Mouse (Mus musculus) liver, embryonic 15.5 days (tissue): ENCODE results near the gene Mdm1. TPM values are rescaled to one million over a fixed set of nuclear protein-coding genes. Genes with fewer than 3 reads are reported as not detected.

Experiments used
- ATAC-seq: fragments of 200-750 bp; cut with Nextera tagmentation; 2 replicates; pipeline ENCODE4 v1.8.0; 2017; ENCODE audit warnings: moderate number of reproducible peaks, mild to moderate bottlenecking, moderate library complexity; ENCODE audit not compliant: insufficient read depth
- H3K27ac ChIP-seq: fragments of 300-500 bp; sonication (generic); replicated peaks from 2 replicates; pipeline ENCODE4 v1.5.1; 2015; ENCODE audit warnings: mild to moderate bottlenecking, inconsistent platforms
- H3K27me3 ChIP-seq: fragments of 300-500 bp; sonication (generic); 2 replicates; pipeline ENCODE4 v1.6.1; 2015; ENCODE audit warnings: mild to moderate bottlenecking, inconsistent platforms
- H3K36me3 ChIP-seq: fragments of 300-500 bp; sonication (generic); replicated peaks from 2 replicates; pipeline ENCODE4 v1.6.1; 2015; ENCODE audit warnings: moderate library complexity, mild to moderate bottlenecking, inconsistent platforms
- H3K4me1 ChIP-seq: fragments of 300-500 bp; sonication (generic); replicated peaks from 2 replicates; pipeline ENCODE4 v1.6.1; 2015; ENCODE audit warnings: inconsistent platforms
- H3K4me2 ChIP-seq: fragments of 300-500 bp; sonication (generic); 2 replicates; pipeline ENCODE4 v1.6.1; 2015; ENCODE audit warnings: moderate library complexity, mild to moderate bottlenecking, inconsistent platforms
- H3K4me3 ChIP-seq: fragments of 300-500 bp; sonication (generic); replicated peaks from 2 replicates; pipeline ENCODE4 v1.5.1; 2015; ENCODE audit warnings: mild to moderate bottlenecking, inconsistent platforms
- H3K9ac ChIP-seq: fragments of 300-500 bp; sonication (generic); 2 replicates; pipeline ENCODE4 v1.6.1; 2015; ENCODE audit warnings: moderate library complexity, mild to moderate bottlenecking, inconsistent platforms
- H3K9me3 ChIP-seq: fragments of 300-500 bp; sonication (generic); replicated peaks from 2 replicates; pipeline ENCODE4 v1.6.1; 2016; ENCODE audit warnings: inconsistent platforms
- WGBS: fragments of 180-500 bp; shearing (Covaris S2); methylation state at CpG from one replicate; pipeline ENCODE4 v1.1.7; 2015; ENCODE audit warnings: mixed read lengths; ENCODE audit not compliant: insufficient replicate concordance; 5-methylcytosine and 5-hydroxymethylcytosine counted together
- polyA plus RNA-seq: library from polyadenylated mRNA; unstranded; fragments of >200 nt; fragmentation: Nextera tagmentation; extraction: Ambion mirVana; gene quantifications from 2 replicates; pipeline ENCODE4 v1.2.1, GENCODE M21; 2015

Gene Mdm1
- 8.3 and 8.4 TPM in 2 replicates for polyA plus RNA-seq

DNA sequence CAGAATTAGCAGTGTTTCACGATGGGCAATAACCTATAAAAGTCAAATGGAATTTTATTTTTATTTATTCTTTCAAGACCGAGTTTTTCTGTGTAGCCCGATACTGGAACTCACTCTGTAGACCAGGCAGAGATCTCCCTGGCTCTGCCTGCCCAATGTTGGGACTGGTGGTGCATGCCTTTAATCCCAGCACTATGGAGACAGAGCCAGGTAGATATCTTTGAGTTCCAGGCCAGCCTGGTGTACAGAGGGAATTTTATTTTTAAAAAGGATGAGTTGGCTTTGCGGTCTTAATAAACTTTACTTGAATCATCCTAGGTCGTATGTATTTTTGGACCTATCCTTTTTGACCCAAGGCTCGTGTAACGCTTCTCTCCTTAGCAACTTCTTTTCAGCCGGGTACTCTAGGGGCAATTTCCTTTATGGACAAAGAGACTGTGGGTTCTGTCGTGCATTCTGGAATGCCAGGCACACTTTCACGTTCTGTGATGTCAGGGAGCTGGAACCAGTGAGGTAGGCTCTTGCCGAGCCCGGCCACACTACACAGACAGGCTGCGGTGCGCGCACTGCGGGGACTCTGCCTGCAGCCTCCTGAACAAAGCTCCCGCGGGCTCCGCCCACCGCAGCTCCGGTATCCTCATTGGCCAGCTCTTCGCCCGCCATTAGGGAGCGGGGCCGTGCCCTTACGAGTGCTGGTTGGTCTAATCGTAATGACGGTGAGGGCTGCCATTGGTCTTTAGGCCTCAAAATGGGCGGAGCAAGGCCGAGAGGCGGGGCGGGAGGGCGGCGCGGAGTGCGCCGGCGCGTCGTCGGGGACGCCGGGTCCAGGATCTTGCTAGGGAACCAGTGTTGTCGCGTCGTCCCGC, at the start of gene Mdm1:
Mdm1 (plus strand) TSS at position 794 of the 866 bp plus-strand sequence.
- Histone ChIP-seq H3K9ac (peak within 1 kb of the TSS; percentile 83), H3K4me2 (peak within 1 kb of the TSS; percentile 97), H3K36me3 (no peaks in the 10 kb centered on the region), H3K4me1 (peaks cover 16% of the 10 kb centered on the region), H3K27me3 (no peaks in the 10 kb centered on the region), H3K9me3 (no peaks in the 10 kb centered on the region), H3K27ac (peak within 1 kb of the TSS; percentile 29; the same call in 1 of the 2 replicates), H3K4me3 (peak within 1 kb of the TSS; percentile 87)
- peak; percentile 99 for ATAC-seq
- WGBS = 3% methylated on average over 47 of the region's 47 CpGs

DNA sequence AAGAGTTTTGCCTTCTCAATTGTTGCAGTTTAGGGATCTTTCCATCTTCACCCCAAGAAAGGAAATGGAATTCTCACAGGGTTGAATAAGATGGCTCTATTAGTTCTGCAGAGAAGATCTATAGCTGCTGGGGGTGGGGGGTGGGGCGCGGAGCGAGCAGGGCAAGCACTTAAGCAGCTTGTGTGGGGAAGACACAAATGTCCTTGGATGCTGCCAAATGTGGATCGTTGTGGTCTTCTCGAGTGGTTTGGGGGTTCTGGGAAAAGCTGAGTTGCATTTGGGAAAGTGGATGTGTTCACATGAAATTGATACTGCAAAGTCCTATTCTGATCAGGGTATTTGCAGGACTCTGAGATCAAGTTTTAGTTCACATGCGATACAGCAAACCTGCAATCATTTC, 48.9 kb upstream of the Mdm1 start:
- Histone ChIP-seq H3K4me2 (no peak overlapping the region), H3K36me3 (no peaks in the 10 kb centered on the region), H3K9ac (no peak overlapping the region), H3K9me3 (no peaks in the 10 kb centered on the region), H3K27ac (no peak overlapping the region), H3K4me3 (no peak overlapping the region), H3K27me3 (no peaks in the 10 kb centered on the region), H3K4me1 (no peaks in the 10 kb centered on the region)
- ATAC-seq = no peak
- WGBS = 78% methylated on average over 6 of the region's 6 CpGs

DNA sequence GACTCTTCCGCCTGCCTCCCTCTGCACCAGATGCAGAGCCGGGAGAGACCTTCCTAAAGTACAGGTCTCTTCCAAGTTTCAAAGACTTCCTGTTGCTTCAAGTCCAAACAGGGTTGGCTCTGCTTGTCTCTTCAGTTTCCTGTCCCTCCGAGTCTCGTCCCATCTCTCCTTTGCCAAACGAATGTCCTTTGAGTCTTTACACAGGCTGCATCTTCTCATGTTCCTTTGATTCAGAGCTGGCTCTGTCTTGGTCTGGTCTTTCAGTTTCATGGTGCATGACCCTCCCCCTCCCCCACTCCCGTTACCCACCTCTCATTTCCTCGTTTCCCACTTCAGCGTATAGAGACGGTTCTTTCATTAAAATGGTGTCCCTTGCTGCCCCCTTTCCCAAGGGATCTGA, 47.9 kb upstream of the Mdm1 start:
- H3K27ac ChIP-seq = no peak overlapping the region
- no peaks in the 10 kb centered on the region for H3K27me3 ChIP-seq
- ATAC-seq = no peak
- H3K36me3 ChIP-seq = no peaks in the 10 kb centered on the region
- no peak overlapping the region for H3K4me2 ChIP-seq
- H3K9ac ChIP-seq = no peak overlapping the region
- WGBS = 41% methylated on average over 9 of the region's 9 CpGs
- H3K4me1 ChIP-seq = no peaks in the 10 kb centered on the region
- no peaks in the 10 kb centered on the region for H3K9me3 ChIP-seq
- H3K4me3 ChIP-seq = no peak overlapping the region

DNA sequence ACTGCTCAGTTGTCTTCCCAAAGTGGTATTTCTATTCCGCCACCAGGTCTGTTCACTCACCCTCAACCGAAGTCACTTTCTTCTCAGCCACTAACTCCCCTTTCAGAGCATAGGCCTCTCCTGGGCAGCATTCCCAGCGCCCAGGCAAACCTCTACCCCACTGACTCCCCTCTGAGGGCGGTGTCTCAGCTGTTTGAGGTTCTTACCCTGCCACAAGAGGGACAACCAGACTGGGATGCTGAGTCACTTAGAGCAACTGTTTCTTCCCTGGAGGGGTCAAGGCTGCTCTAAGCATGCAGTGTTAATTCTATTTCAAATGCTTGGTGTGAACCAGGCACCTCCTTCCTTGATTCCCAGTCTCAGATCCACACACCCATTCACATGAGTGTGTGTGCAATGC, 46.8 kb upstream of the Mdm1 start:
- no peak overlapping the region for H3K4me3 ChIP-seq
- 45% methylated on average over 4 of the region's 4 CpGs for WGBS
- no peaks in the 10 kb centered on the region for H3K27me3 ChIP-seq
- no peak overlapping the region for H3K27ac ChIP-seq
- H3K9me3 ChIP-seq = no peaks in the 10 kb centered on the region
- H3K9ac ChIP-seq = no peak overlapping the region
- no peaks in the 10 kb centered on the region for H3K36me3 ChIP-seq
- H3K4me1 ChIP-seq = no peaks in the 10 kb centered on the region
- ATAC-seq = no peak
- no peak overlapping the region for H3K4me2 ChIP-seq

DNA sequence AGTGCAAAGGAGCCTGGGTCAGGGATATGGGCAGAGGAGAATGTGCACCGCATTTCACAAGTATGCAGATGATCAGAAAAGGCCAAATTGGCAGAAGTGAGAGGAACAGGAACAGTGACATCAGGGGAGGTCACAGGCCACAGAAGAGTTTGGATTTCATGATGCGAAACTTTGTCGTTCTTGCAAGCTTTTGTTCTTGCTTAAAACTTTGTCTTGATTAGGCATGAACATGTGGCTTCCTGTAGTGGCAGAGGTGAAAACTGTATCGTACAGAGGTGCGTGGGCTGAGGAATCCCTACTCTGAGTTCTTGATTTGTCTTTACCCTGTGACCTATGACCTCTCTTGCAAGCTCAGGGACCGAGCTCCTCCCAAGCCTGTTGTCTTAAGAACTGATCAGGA, 45.4 kb upstream of the Mdm1 start:
- no peak for ATAC-seq
- 75% methylated on average over 6 of the region's 6 CpGs for WGBS
- Histone ChIP-seq H3K9me3 (no peaks in the 10 kb centered on the region), H3K4me3 (no peak overlapping the region), H3K4me1 (no peaks in the 10 kb centered on the region), H3K4me2 (no peak overlapping the region), H3K27ac (no peak overlapping the region), H3K9ac (no peak overlapping the region), H3K27me3 (no peaks in the 10 kb centered on the region), H3K36me3 (no peaks in the 10 kb centered on the region)

DNA sequence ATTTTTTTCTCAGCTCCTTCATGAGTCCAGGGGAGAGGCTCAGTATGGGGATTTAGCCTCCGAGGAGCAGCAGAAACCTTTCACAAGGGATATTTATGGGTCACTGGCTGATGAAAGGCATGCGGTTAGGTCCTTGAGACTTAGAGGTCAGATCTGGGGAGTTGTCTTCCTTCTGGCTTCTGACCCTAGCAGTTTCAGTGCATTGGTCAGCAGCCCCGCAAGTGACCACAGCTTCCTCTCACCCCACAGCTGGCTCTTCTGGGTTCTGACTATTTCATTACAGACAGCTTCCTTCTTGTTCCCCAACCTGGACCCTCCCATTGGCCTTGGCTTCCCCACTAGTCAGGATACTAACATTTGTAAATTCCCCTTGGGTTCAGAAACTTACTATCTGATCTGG, 43.7 kb upstream of the Mdm1 start:
- H3K27ac ChIP-seq = peak overlapping the region; percentile 24; the same call in 1 of the 2 replicates
- H3K4me1 ChIP-seq = no peaks in the 10 kb centered on the region
- no peaks in the 10 kb centered on the region for H3K27me3 ChIP-seq
- no peaks in the 10 kb centered on the region for H3K36me3 ChIP-seq
- H3K4me2 ChIP-seq = no peak overlapping the region
- H3K9me3 ChIP-seq = no peaks in the 10 kb centered on the region
- no peak overlapping the region for H3K4me3 ChIP-seq
- H3K9ac ChIP-seq = no peak overlapping the region
- WGBS = 35% methylated on average over 3 of the region's 3 CpGs
- peak; percentile 34; the same call in 1 of the 2 replicates for ATAC-seq

DNA sequence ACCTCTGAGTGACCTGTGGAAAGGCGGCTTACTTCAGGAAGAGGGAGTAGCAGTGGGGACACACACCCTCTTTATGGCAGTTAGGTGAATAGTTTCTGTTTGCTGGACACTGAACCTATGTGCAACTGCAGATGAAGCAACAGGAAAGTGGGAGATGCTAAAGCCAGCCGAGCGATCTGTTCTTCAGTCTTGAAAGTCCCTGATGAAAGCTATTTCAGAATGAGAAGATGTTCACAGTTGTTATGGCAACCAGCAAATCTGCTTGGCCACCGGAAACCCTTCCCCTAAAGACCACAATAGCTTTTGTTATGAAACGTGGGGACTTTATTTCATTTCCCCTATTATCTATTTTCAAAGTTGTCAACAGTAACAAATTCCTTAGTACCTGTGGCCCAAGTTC, 41.0 kb upstream of the Mdm1 start:
- Histone ChIP-seq H3K27ac (no peak overlapping the region), H3K27me3 (no peaks in the 10 kb centered on the region), H3K36me3 (no peaks in the 10 kb centered on the region), H3K9ac (no peak overlapping the region), H3K9me3 (no peaks in the 10 kb centered on the region), H3K4me1 (peaks cover 7% of the 10 kb centered on the region), H3K4me3 (no peak overlapping the region), H3K4me2 (no peak overlapping the region)
- WGBS = 42% methylated on average over 5 of the region's 5 CpGs
- ATAC-seq = no peak

DNA sequence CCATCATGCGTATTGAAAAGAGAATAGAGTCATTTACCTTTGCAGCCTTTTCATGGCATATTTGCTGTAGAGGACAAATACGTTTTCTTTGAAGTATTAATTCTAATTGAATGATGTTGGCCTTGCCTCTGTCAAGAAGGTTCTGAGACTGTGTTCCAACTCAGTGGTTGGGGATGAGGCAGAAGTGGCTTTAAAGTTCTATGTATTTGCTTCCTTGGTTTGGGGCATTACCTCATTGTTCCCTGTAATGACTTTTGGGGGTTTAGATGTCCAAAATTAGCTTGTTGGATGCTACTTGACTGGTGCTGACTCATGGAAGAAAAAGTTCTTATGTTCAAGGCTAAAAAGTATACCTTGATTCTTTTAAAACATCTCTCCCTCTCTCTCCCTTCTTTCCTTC, 40.6 kb upstream of the Mdm1 start:
- no peaks in the 10 kb centered on the region for H3K36me3 ChIP-seq
- no peak overlapping the region for H3K4me3 ChIP-seq
- H3K27me3 ChIP-seq = no peaks in the 10 kb centered on the region
- no peak overlapping the region for H3K27ac ChIP-seq
- ATAC-seq = no peak
- H3K4me1 ChIP-seq = peaks cover 7% of the 10 kb centered on the region
- WGBS = 60% methylated on average over 2 of the region's 2 CpGs
- no peaks in the 10 kb centered on the region for H3K9me3 ChIP-seq
- H3K9ac ChIP-seq = no peak overlapping the region
- H3K4me2 ChIP-seq = no peak overlapping the region

DNA sequence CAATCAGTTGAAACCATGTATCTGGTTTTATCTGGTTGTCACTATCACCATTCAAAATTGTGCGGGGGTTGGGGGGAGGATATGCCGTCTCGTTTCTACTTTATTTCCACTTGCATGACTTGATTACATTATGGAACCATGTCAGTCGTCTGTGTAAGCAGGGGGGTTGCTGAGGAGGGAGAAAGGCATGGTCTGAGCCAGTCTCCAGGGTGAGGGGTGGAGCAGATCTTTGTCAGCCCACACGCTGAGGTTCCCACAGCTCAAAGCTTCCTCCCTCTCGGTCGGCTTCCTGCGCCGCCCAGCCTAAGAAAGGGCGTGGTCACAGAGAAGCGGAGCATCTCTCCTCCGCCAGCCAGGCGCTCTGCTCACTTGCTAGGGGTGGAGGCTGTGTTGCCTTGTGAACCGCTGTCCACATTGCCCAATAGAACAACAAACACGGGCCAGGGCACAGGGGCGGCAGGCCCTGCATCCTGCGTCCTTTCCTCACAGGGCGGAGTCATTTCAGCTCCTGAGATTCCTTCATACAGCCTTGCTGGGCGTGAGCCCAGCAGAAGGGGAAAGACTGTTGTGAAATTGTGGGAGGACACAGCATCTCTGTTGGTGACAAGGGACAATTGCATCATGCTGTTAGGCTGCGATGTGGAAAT, 38.5 kb upstream of the Mdm1 start:
- no peak overlapping the region for H3K9ac ChIP-seq
- H3K27ac ChIP-seq = no peak overlapping the region
- ATAC-seq = peak; percentile 82

DNA sequence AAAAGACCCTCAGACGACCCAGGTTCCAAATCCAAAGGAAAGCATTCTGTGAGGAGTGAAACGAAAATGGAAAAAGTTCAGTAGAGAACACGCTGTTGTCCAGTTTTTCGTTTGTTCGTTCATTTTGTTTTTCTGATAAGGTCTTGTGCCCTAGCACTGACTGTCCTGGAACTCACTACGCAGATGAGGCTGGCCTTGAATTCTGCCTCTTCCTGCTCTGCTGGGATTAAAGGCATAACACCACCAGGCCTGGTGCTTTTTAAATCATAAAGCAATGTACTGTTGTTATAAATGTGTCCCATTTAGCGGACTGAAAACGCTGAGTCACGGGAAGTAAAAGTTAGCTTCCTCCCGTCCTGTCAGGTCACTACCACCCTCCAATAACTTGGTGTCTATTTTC, 37.7 kb upstream of the Mdm1 start:
- Histone ChIP-seq H3K9ac (no peak overlapping the region), H3K4me2 (no peak overlapping the region), H3K36me3 (no peaks in the 10 kb centered on the region), H3K4me1 (peaks cover 7% of the 10 kb centered on the region), H3K9me3 (no peaks in the 10 kb centered on the region), H3K27me3 (no peaks in the 10 kb centered on the region), H3K4me3 (no peak overlapping the region), H3K27ac (no peak overlapping the region)
- 46% methylated on average over 10 of the region's 10 CpGs for WGBS
- no peak for ATAC-seq

More for the DNA sequence above, 38.5 kb upstream of the Mdm1 start:
- H3K36me3 ChIP-seq = no peaks in the 10 kb centered on the region
- no peaks in the 10 kb centered on the region for H3K9me3 ChIP-seq
- peak overlapping the region; percentile 25 for H3K4me3 ChIP-seq
- peak overlapping the region; percentile 51 for H3K4me2 ChIP-seq
- under 1% methylated on average over 20 of the region's 20 CpGs for WGBS
- H3K4me1 ChIP-seq = peaks cover 7% of the 10 kb centered on the region
- no peaks in the 10 kb centered on the region for H3K27me3 ChIP-seq

DNA sequence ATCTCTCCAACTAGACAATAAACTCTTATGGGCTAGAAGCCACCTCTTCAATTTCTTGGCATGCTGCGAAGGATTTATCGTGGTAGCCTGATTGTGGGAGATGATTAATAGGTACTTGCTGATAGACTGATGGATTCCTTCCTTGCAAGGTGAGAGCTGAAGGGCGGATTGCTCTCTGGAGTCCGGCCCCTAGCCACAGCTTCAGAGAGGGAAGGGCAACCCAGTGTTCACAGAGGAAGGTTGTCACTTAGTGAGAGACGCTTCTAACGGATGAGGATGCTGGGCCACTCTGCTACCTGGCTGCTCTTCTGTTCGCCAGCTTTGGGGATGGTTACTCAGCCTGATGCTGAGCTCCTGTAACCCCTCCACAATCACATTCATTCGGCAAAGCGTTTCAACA, 34.6 kb upstream of the Mdm1 start:
- H3K27ac ChIP-seq = no peak overlapping the region
- no peak overlapping the region for H3K9ac ChIP-seq
- no peak overlapping the region for H3K4me2 ChIP-seq
- no peaks in the 10 kb centered on the region for H3K9me3 ChIP-seq
- 67% methylated on average over 9 of the region's 9 CpGs for WGBS
- no peak for ATAC-seq
- H3K36me3 ChIP-seq = no peaks in the 10 kb centered on the region
- no peak overlapping the region for H3K4me3 ChIP-seq
- H3K27me3 ChIP-seq = no peaks in the 10 kb centered on the region
- H3K4me1 ChIP-seq = peaks cover 7% of the 10 kb centered on the region
